Mouse (Mus musculus) heart, adult 2 months (tissue): ENCODE data around the gene Ppp3ca. TPM values are rescaled to one million over a fixed set of nuclear protein-coding genes. Genes with fewer than 3 reads are reported as not detected.
A peak's percentile ranks its signal among the peaks of the same experiment; 100 is the strongest.

Experiments
- DNase-seq, 2 experiments: peaks; one replicate each; pipeline ENCODE4 v3.0.0; 2021
- H3K27ac ChIP-seq: fragments of 200-600 bp; 2 replicates; pipeline ENCODE4 v1.8.1; 2022
- H3K27me3 ChIP-seq: fragments of 200-500 bp; 2 replicates; pipeline ENCODE4 v1.6.1; 2012; ENCODE audit warnings: mild to moderate bottlenecking, low read length, inconsistent platforms, mixed read lengths; ENCODE audit not compliant: control insufficient read depth, insufficient read depth
- H3K36me3 ChIP-seq: fragments of 200-500 bp; 2 replicates; pipeline ENCODE4 v1.6.1; 2012; ENCODE audit warnings: low read length, inconsistent platforms; ENCODE audit not compliant: control insufficient read depth, insufficient read depth
- H3K4me1 ChIP-seq: fragments of 200-500 bp; 2 replicates; pipeline ENCODE4 v1.6.1; 2011; ENCODE audit warnings: low read length; ENCODE audit not compliant: control insufficient read depth, insufficient read depth
- H3K4me3 ChIP-seq: fragments of 200-600 bp; 2 replicates; pipeline ENCODE4 v1.8.1; 2022
- H3K79me2 ChIP-seq: fragments of 200-500 bp; replicated peaks from 2 replicates; pipeline ENCODE4 v1.6.1; 2012; ENCODE audit warnings: mild to moderate bottlenecking, inconsistent platforms, low read length, moderate library complexity, mixed read lengths; ENCODE audit not compliant: control insufficient read depth, insufficient read depth
- H3K9ac ChIP-seq: fragments of 200-500 bp; 2 replicates; pipeline ENCODE4 v1.6.1; 2012; ENCODE audit warnings: low read depth, mild to moderate bottlenecking, control low read depth, inconsistent platforms, low read length, mixed read lengths
- CTCF ChIP-seq: fragments of 200-600 bp; IDR thresholded peaks from 2 replicates; pipeline ENCODE4 v1.8.1; 2022; ENCODE audit warnings: antibody characterized with exemption, mild to moderate bottlenecking, moderate library complexity
- EP300 ChIP-seq: fragments of 200-500 bp; IDR thresholded peaks from 2 replicates; pipeline ENCODE4 v1.6.1; 2011; ENCODE audit warnings: low read depth, low read length, control low read depth; ENCODE audit not compliant: insufficient read depth
- POLR2A ChIP-seq: fragments of 200-500 bp; IDR thresholded peaks from 2 replicates; pipeline ENCODE4 v1.6.1; 2011; ENCODE audit warnings: mild to moderate bottlenecking, low read depth, low read length, control low read depth; ENCODE audit not compliant: insufficient read depth
- WGBS: fragments of 180-500 bp; shearing (Covaris S2); methylation state at CpG from one replicate; pipeline ENCODE4 v1.1.7; 2018; 5-methylcytosine and 5-hydroxymethylcytosine counted together
- intact Hi-C: fragments of 180-260 bp; cut with DNase I; formaldehyde crosslinking; loops from one replicate; pipeline ENCODE4 v1.15.1; 2025
- polyA plus RNA-seq: library from polyadenylated mRNA; depleted of rRNA; stranded (reverse); fragments of >200 nt; gene quantifications from 2 replicates; pipeline ENCODE4 v1.2.3, GENCODE M21; 2012
- total RNA-seq, 2 experiments: library from RNA; stranded (reverse); gene quantifications; 2 replicates each; pipeline ENCODE4 v1.2.3; 2021

The Ppp3ca gene
- total and polyA plus RNA-seq, 3 experiments = 18.3 to 44.3 (median 41.7) TPM

- H3K36me3 ChIP-seq = no peaks in the 10 kb centered on the region; the same call in none of the 2 replicates
- no peak overlapping the region for H3K4me3 ChIP-seq
- WGBS = 100% methylated on average over 3 of the region's 3 CpGs
- DNase-seq = no peak
- intact Hi-C loops = no loop called here
- H3K4me1 ChIP-seq = no peaks in the 10 kb centered on the region; the same call in 1 of the 2 replicates
- no peaks in the 10 kb centered on the region for H3K27me3 ChIP-seq
- H3K9ac ChIP-seq = no peak overlapping the region
- peaks cover 2% of the 10 kb centered on the region; the same call in 1 of the 2 replicates for H3K79me2 ChIP-seq
- H3K27ac ChIP-seq = no peak overlapping the region
- TF ChIP-seq POLR2A (no peak), CTCF (no peak)
Measured at GRCm38 (mm10) chr3:136866095-136866494, 196.2 kb downstream of the Ppp3ca start.

GRCm38 (mm10) chr3:136866571-136866970 lies 196.6 kb downstream of the Ppp3ca start:
- 77% methylated on average over 3 of the region's 3 CpGs for WGBS
- H3K4me1 ChIP-seq = peaks cover under 1% of the 10 kb centered on the region
- no peak overlapping the region for H3K9ac ChIP-seq
- peaks cover 2% of the 10 kb centered on the region; the same call in 1 of the 2 replicates for H3K79me2 ChIP-seq
- H3K27ac ChIP-seq = no peak overlapping the region
- intact Hi-C loops = no loop called here
- TF ChIP-seq EP300 = no peak
- TF ChIP-seq CTCF = no peak
- no peak for TF ChIP-seq POLR2A
- DNase-seq = no peak
- no peaks in the 10 kb centered on the region for H3K27me3 ChIP-seq
- H3K36me3 ChIP-seq = peaks cover 2% of the 10 kb centered on the region
- no peak overlapping the region for H3K4me3 ChIP-seq

DNA sequence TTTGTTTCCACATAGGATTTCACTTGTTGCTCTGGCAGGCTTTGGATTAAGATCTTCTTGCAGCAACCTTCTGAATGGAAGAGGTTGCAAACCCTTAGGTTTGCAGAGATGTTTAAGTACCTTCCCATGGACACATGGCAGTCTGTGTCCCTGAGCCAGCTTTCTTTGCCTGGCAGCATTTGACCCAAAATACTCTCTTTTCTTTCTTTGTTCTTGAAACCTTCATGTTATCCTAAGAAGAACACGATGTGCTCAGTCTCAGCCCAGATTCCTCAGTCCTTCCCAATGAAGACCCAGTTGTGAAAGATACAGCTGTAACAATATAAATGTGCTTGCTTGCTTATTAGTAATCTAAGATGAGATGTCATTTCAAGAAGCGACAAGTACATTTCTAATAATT lies 197.4 kb downstream of the Ppp3ca start:
- peaks cover 6% of the 10 kb centered on the region for H3K4me1 ChIP-seq
- TF ChIP-seq CTCF (no peak), POLR2A (no peak), EP300 (no peak)
- no peak overlapping the region for H3K4me3 ChIP-seq
- intact Hi-C loops = no loop called here
- no peak overlapping the region for H3K27ac ChIP-seq
- peaks cover 2% of the 10 kb centered on the region; the same call in 1 of the 2 replicates for H3K79me2 ChIP-seq
- no peak overlapping the region for H3K9ac ChIP-seq
- H3K36me3 ChIP-seq = peaks cover 2% of the 10 kb centered on the region
- H3K27me3 ChIP-seq = no peaks in the 10 kb centered on the region
- 90% methylated on average over 2 of the region's 2 CpGs for WGBS
- no peak for DNase-seq

GRCm38 (mm10) chr3:136871772-136872532 lies 202.0 kb downstream of the Ppp3ca start:
- no peaks in the 10 kb centered on the region for H3K27me3 ChIP-seq
- TF ChIP-seq POLR2A = no peak
- no peak for TF ChIP-seq CTCF
- peaks cover 2% of the 10 kb centered on the region for H3K36me3 ChIP-seq
- H3K4me1 ChIP-seq = peaks cover 10% of the 10 kb centered on the region
- H3K4me3 ChIP-seq = no peak overlapping the region
- H3K9ac ChIP-seq = no peak overlapping the region
- 67% methylated on average over 14 of the region's 14 CpGs for WGBS
- peaks cover 2% of the 10 kb centered on the region; the same call in 1 of the 2 replicates for H3K79me2 ChIP-seq
- no peak overlapping the region for H3K27ac ChIP-seq
- peak in 1 of 2 experiments; percentile 21 for DNase-seq
- intact Hi-C loops = no loop called here

- H3K79me2 ChIP-seq = peaks cover 2% of the 10 kb centered on the region; the same call in 1 of the 2 replicates
- DNase-seq = no peak
- TF ChIP-seq CTCF (no peak), POLR2A (no peak), EP300 (no peak)
- intact Hi-C loops = no loop called here
- H3K36me3 ChIP-seq = peaks cover 2% of the 10 kb centered on the region
- no peak overlapping the region for H3K27ac ChIP-seq
- H3K4me1 ChIP-seq = peaks cover 10% of the 10 kb centered on the region
- no peak overlapping the region for H3K9ac ChIP-seq
- WGBS = 52% methylated on average over 8 of the region's 8 CpGs
- no peak overlapping the region for H3K4me3 ChIP-seq
- H3K27me3 ChIP-seq = no peaks in the 10 kb centered on the region
Measured at GRCm38 (mm10) chr3:136872533-136873095, 202.7 kb downstream of the Ppp3ca start.
